Mouse (Mus musculus): ENCODE results near the gene 1700010I14Rik.
A peak's percentile ranks its signal among the peaks of the same experiment; 100 is the strongest.

The 1700010I14Rik gene

GRCm38 (mm10) chr17:8988119-8988807 is at the start of gene 1700010I14Rik:
Gene 1700010I14Rik, plus strand, starts transcription at chr17:8988333.
- DNase-seq (ENCODE audit: low spot score in 2 of 2), result peak; percentile 74 to 91

GRCm38 (mm10) chr17:8951588-8951987 is 36.5 kb upstream of the 1700010I14Rik start:
- DNase-seq (ENCODE audit: low spot score in 2 of 2), result no peak

GRCm38 (mm10) chr17:8952951-8953350 is 35.2 kb upstream of the 1700010I14Rik start:
- DNase-seq (ENCODE audit: low spot score in 2 of 2), result no peak

- no peak for DNase-seq (ENCODE audit: low spot score in 2 of 2)
These were observed 30.0 kb upstream of the 1700010I14Rik start for GRCm38 (mm10) chr17:8958125-8958524.

GRCm38 (mm10) chr17:8960386-8960785 is 27.7 kb upstream of the 1700010I14Rik start:
- DNase-seq (ENCODE audit: low spot score in 2 of 2), result no peak

GRCm38 (mm10) chr17:8961097-8961496 is 27.0 kb upstream of the 1700010I14Rik start:
- DNase-seq (ENCODE audit: low spot score in 2 of 2), result no peak

- DNase-seq (ENCODE audit: low spot score in 2 of 2), result no peak
These were observed 26.5 kb upstream of the 1700010I14Rik start for GRCm38 (mm10) chr17:8961644-8962043.

- DNase-seq (ENCODE audit: low spot score in 2 of 2), result no peak
These were observed 23.0 kb upstream of the 1700010I14Rik start for GRCm38 (mm10) chr17:8965177-8965576.

GRCm38 (mm10) chr17:8972152-8972854 is 15.8 kb upstream of the 1700010I14Rik start:
- no peak for DNase-seq (ENCODE audit: low spot score in 2 of 2)

- DNase-seq (ENCODE audit: low spot score in 2 of 2), result no peak
These were observed 14.8 kb upstream of the 1700010I14Rik start for GRCm38 (mm10) chr17:8973331-8973730.

- DNase-seq (ENCODE audit: low spot score in 2 of 2), result no peak
These were observed 13.7 kb upstream of the 1700010I14Rik start for GRCm38 (mm10) chr17:8974423-8974822.

GRCm38 (mm10) chr17:8974823-8975397 is 13.2 kb upstream of the 1700010I14Rik start:
- DNase-seq (ENCODE audit: low spot score in 2 of 2), result no peak

GRCm38 (mm10) chr17:8976745-8977144 is 11.4 kb upstream of the 1700010I14Rik start:
- no peak for DNase-seq (ENCODE audit: low spot score in 2 of 2)

- DNase-seq (ENCODE audit: low spot score in 2 of 2), result no peak
These were observed 10.9 kb upstream of the 1700010I14Rik start for GRCm38 (mm10) chr17:8977271-8977670.

GRCm38 (mm10) chr17:8983576-8983975 is 4.6 kb upstream of the 1700010I14Rik start:
- DNase-seq (ENCODE audit: low spot score in 2 of 2), result no peak

- no peak for DNase-seq (ENCODE audit: low spot score in 2 of 2)
These were observed 2.4 kb upstream of the 1700010I14Rik start for GRCm38 (mm10) chr17:8985714-8986113.

GRCm38 (mm10) chr17:8986551-8986950 is 1.6 kb upstream of the 1700010I14Rik start:
- no peak for DNase-seq (ENCODE audit: low spot score in 2 of 2)

GRCm38 (mm10) chr17:8987369-8987768 is 764 bp upstream of the 1700010I14Rik start:
- DNase-seq (ENCODE audit: low spot score in 2 of 2), result no peak

- no peak for DNase-seq (ENCODE audit: low spot score in 2 of 2)
These were observed 3.0 kb downstream of the 1700010I14Rik start for GRCm38 (mm10) chr17:8991160-8991559.

GRCm38 (mm10) chr17:8995344-8995743 is 7.2 kb downstream of the 1700010I14Rik start:
- no peak for DNase-seq (ENCODE audit: low spot score in 2 of 2)

- no peak for DNase-seq (ENCODE audit: low spot score in 2 of 2)
These were observed 14.3 kb downstream of the 1700010I14Rik start for GRCm38 (mm10) chr17:9002438-9002837.

GRCm38 (mm10) chr17:9004516-9004915 is 16.4 kb downstream of the 1700010I14Rik start:
- DNase-seq (ENCODE audit: low spot score in 2 of 2), result no peak

Data from urinary bladder, postnatal 4 days (tissue).